Mouse (Mus musculus) stomach, embryonic 14.5 days (tissue): ENCODE data around the gene Tprgl. TPM values are rescaled to one million over a fixed set of nuclear protein-coding genes. Genes with fewer than 3 reads are reported as not detected.

Experiments
- polyA plus RNA-seq: library from polyadenylated mRNA; unstranded; fragments of >200 nt; fragmentation: Nextera tagmentation; extraction: Ambion mirVana; gene quantifications from 2 replicates; pipeline ENCODE4 v1.2.1, GENCODE M21; 2014

Gene Tprgl
- polyA plus RNA-seq, 1 experiment from 2014 or later = 126 TPM

Other genes with a start within 250 kb of the Tprgl start
- gene A430005L14Rik, start 203.4 kb downstream of the Tprgl start, polyA plus RNA-seq = 70.4 and 76.6 TPM in 2 replicates
- 11.6 and 13.7 TPM in 2 replicates for gene Dffb, start 185.5 kb downstream of the Tprgl start, polyA plus RNA-seq
- 15.0 and 16.9 TPM in 2 replicates for gene Cep104, start 185.5 kb downstream of the Tprgl start, polyA plus RNA-seq
- gene Lrrc47, start 148.9 kb downstream of the Tprgl start, polyA plus RNA-seq = 10.4 and 12.0 TPM in 2 replicates
- gene Smim1, start 134.4 kb downstream of the Tprgl start, polyA plus RNA-seq = 36.0 and 40.2 TPM in 2 replicates
- not detected in 2 replicates for gene Ccdc27, start 118.0 kb downstream of the Tprgl start, polyA plus RNA-seq
- gene Trp73, start 20.5 kb downstream of the Tprgl start, polyA plus RNA-seq = 0.32 and 0.42 TPM in 2 replicates
- 39.6 and 41.4 TPM in 2 replicates for gene Wrap73, start 18.3 kb downstream of the Tprgl start, polyA plus RNA-seq
- gene Megf6, start 10.1 kb upstream of the Tprgl start, polyA plus RNA-seq = 16.8 and 20.9 TPM in 2 replicates
- 23.7 and 25.7 TPM in 2 replicates for gene Arhgef16, start 141.0 kb upstream of the Tprgl start, polyA plus RNA-seq
- not detected in 2 replicates for gene B230104I21Rik, start 175.5 kb upstream of the Tprgl start, polyA plus RNA-seq